Mouse (Mus musculus) layer of hippocampus, adult 9-11 months (tissue): ENCODE measurements at regions not wholly inside any gene's neighbourhood (a gene's known extent, or its start where the extent isn't known, plus 50 kb on each side); places are given as distances from the start of the nearest gene placed in this dataset.
"Not testable (repeated sequence)": the region's sequence is repeated elsewhere in the genome, so short reads cannot be mapped to it uniquely, and the experiment has no call there.

Experiments used
- DNase-seq: peaks from one replicate; pipeline ENCODE4 v3.0.0; 2022

GRCm38 (mm10) chr14:48842861-48843260 is 169.2 kb upstream of the Otx2 start:
- no peak for DNase-seq

GRCm38 (mm10) chr14:48841278-48841677 is 167.7 kb upstream of the Otx2 start:
- no peak for DNase-seq

- no peak for DNase-seq
These were observed 163.6 kb upstream of the Otx2 start for GRCm38 (mm10) chr14:48837181-48837580.

GRCm38 (mm10) chr14:48836071-48836470 is 162.5 kb upstream of the Otx2 start:
- DNase-seq = no peak

GRCm38 (mm10) chr14:48834416-48834815 is 160.8 kb upstream of the Otx2 start:
- DNase-seq = no peak

GRCm38 (mm10) chr14:48826421-48826820 is 152.8 kb upstream of the Otx2 start:
- DNase-seq = no peak

GRCm38 (mm10) chr14:48824375-48824774 is 150.8 kb upstream of the Otx2 start:
- peak; percentile 31 for DNase-seq

- DNase-seq = no peak
These were observed 142.3 kb upstream of the Otx2 start for GRCm38 (mm10) chr14:48815941-48816340.

GRCm38 (mm10) chr14:48815231-48815728 is 141.7 kb upstream of the Otx2 start:
- no peak for DNase-seq

GRCm38 (mm10) chr14:48812741-48813495 is 139.3 kb upstream of the Otx2 start:
- peak; percentile 21 for DNase-seq

- DNase-seq = no peak
These were observed 130.5 kb upstream of the Otx2 start for GRCm38 (mm10) chr14:48804098-48804497.

GRCm38 (mm10) chr14:48801283-48801682 is 127.7 kb upstream of the Otx2 start:
- no peak for DNase-seq

GRCm38 (mm10) chr14:48800857-48801256 is 127.2 kb upstream of the Otx2 start:
- DNase-seq = no peak

- DNase-seq = no peak
These were observed 126.5 kb upstream of the Otx2 start for GRCm38 (mm10) chr14:48800100-48800449.

GRCm38 (mm10) chr14:48799442-48800099 is 126.0 kb upstream of the Otx2 start:
- no peak for DNase-seq

- no peak for DNase-seq
These were observed 117.9 kb upstream of the Otx2 start for GRCm38 (mm10) chr14:48791507-48791906.

- DNase-seq = no peak
These were observed 105.7 kb upstream of the Otx2 start for GRCm38 (mm10) chr14:48779327-48779726.

GRCm38 (mm10) chr14:48770832-48771231 is 97.2 kb upstream of the Otx2 start:
- no peak for DNase-seq

- DNase-seq = no peak
These were observed 89.1 kb upstream of the Otx2 start for GRCm38 (mm10) chr14:48762691-48763090.

- no peak for DNase-seq
These were observed 87.5 kb upstream of the Otx2 start for GRCm38 (mm10) chr14:48761002-48761648.

- DNase-seq = not testable (repeated sequence)
These were observed 81.5 kb upstream of the Otx2 start for GRCm38 (mm10) chr14:48755096-48755495.

GRCm38 (mm10) chr14:48754080-48754720 is 80.6 kb upstream of the Otx2 start:
- DNase-seq = no peak

- DNase-seq = no peak
These were observed 80.0 kb upstream of the Otx2 start for GRCm38 (mm10) chr14:48753517-48754079.
